Mouse (Mus musculus) liver, embryonic 14 days (tissue): Measurements from ENCODE around the gene Gan. TPM values are rescaled to one million over a fixed set of nuclear protein-coding genes. Genes with fewer than 3 reads are reported as not detected.

Experiments used
- polyA plus RNA-seq: library from polyadenylated mRNA; depleted of rRNA; stranded (reverse); fragments of >200 nt; gene quantifications from 2 replicates; pipeline ENCODE4 v1.2.3, GENCODE M21; 2012; rRNA removed

Gene Gan
- 1.6 and 1.9 TPM in 2 replicates for polyA plus RNA-seq

GRCm38 (mm10) chr8:117158135-117158761, at the start of gene Gan:
Gan (plus strand) TSS chr8:117158135.

GRCm38 (mm10) chr8:117257029-117257820, 99.3 kb downstream of the Gan start, which contains the start of gene Cmip:
Cmip (plus strand) TSS chr8:117257064.

Other genes with a start within 250 kb of the Gan start
- 24.7 and 24.8 TPM in 2 replicates for gene Cmc2, start 236.7 kb upstream of the Gan start, polyA plus RNA-seq
- 21.7 and 23.7 TPM in 2 replicates for gene Cenpn, start 236.4 kb upstream of the Gan start, polyA plus RNA-seq
- gene Atmin, start 214.7 kb upstream of the Gan start, polyA plus RNA-seq = 2.8 and 3.3 TPM in 2 replicates
- gene 1700030J22Rik, start 179.2 kb upstream of the Gan start, polyA plus RNA-seq = 0.25 and 0.29 TPM in 2 replicates
- gene Gcsh, start 164.6 kb upstream of the Gan start, polyA plus RNA-seq = 43.2 and 47.7 TPM in 2 replicates
- 0.01 TPM in 2 replicates for gene Pkd1l2, start 75.7 kb upstream of the Gan start, polyA plus RNA-seq
- gene Bco1, start 62.3 kb upstream of the Gan start, polyA plus RNA-seq = 4.6 and 5.5 TPM in 2 replicates
- gene Cmip, start 98.9 kb downstream of the Gan start, polyA plus RNA-seq = 7.9 and 9.8 TPM in 2 replicates